Mouse (Mus musculus) ES-Bruce4 (cell line): ENCODE results near the gene Pnmt.

Experiments used
- EP300 ChIP-seq: IDR thresholded peaks from 2 replicates; pipeline ENCODE4 v1.6.1; 2011; ENCODE audit warnings: low read depth, low read length; ENCODE audit not compliant: insufficient read depth
- POLR2A ChIP-seq: IDR thresholded peaks from one replicate; pipeline ENCODE4 v1.8.1; 2011; ENCODE audit warnings: low read length; ENCODE audit not compliant: insufficient read depth

GRCm38 (mm10) chr11:98339679-98340287, 46.5 kb upstream of the Pnmt start:
- no peak for TF ChIP-seq EP300
- TF ChIP-seq POLR2A, result no peak
